Mouse (Mus musculus): ENCODE results near the gene Med19. TPM values are rescaled to one million over a fixed set of nuclear protein-coding genes. Genes with fewer than 3 reads are reported as not detected.
"Not testable (repeated sequence)": the region's sequence is repeated elsewhere in the genome, so short reads cannot be mapped to it uniquely, and the experiment has no call there.

Gene Med19
- polyA plus RNA-seq, 1 experiment, result 20.4 TPM

- no peaks in the 10 kb centered on the region for H3K27me3 ChIP-seq (ENCODE audit: control insufficient read depth, insufficient read depth, insufficient read length)
- H3K79me3 ChIP-seq (ENCODE audit: low read depth), result peaks cover 24% of the 10 kb centered on the region
- peak within 1 kb of the TSS; percentile 86 for H3K4me3 ChIP-seq (ENCODE audit: insufficient read depth, poor library complexity, severe bottlenecking)
- peaks cover 32% of the 10 kb centered on the region for H3K36me3 ChIP-seq (ENCODE audit: control insufficient read depth, insufficient read depth)
- TF ChIP-seq FOSL1 (IDR thresholded peaks at IDR 0.05; ENCODE audit: insufficient read depth, low read length, poor library complexity, severe bottlenecking) (no peak), MYOG (IDR thresholded peaks at IDR 0.05; ENCODE audit: control insufficient read depth, extremely low read depth, insufficient read length) (no peak)
- H3ac ChIP-seq (ENCODE audit: control insufficient read depth, insufficient read length, low read depth), result peak within 1 kb of the TSS; percentile 54
- H3K79me2 ChIP-seq (ENCODE audit: control insufficient read depth, insufficient read depth), result peaks cover 36% of the 10 kb centered on the region
Observed at GRCm38 (mm10) chr2:84727172-84727858, 49.1 kb downstream of the Med19 start, which contains the start of gene Clp1. TSS of gene Clp1 (minus strand) at chr2:84727350.

GRCm38 (mm10) chr2:84728191-84728590 lies 50.0 kb downstream of the Med19 start:
- Histone ChIP-seq H3K79me3 (ENCODE audit: low read depth) (peaks cover 24% of the 10 kb centered on the region), H3K36me3 (ENCODE audit: control insufficient read depth, insufficient read depth) (peaks cover 29% of the 10 kb centered on the region), H3K79me2 (ENCODE audit: control insufficient read depth, insufficient read depth) (peaks cover 36% of the 10 kb centered on the region)
- not testable (repeated sequence) for H3ac ChIP-seq (ENCODE audit: control insufficient read depth, insufficient read length, low read depth); H3K27me3 ChIP-seq (ENCODE audit: control insufficient read depth, insufficient read depth, insufficient read length); H3K4me3 ChIP-seq (ENCODE audit: insufficient read depth, poor library complexity, severe bottlenecking)

GRCm38 (mm10) chr2:84731206-84731605 lies 53.0 kb downstream of the Med19 start:
- no peaks in the 10 kb centered on the region for H3K36me3 ChIP-seq (ENCODE audit: control insufficient read depth, insufficient read depth)

GRCm38 (mm10) chr2:84732394-84732793 lies 54.2 kb downstream of the Med19 start:
- no peaks in the 10 kb centered on the region for H3K79me2 ChIP-seq (ENCODE audit: control insufficient read depth, insufficient read depth)
- H3K36me3 ChIP-seq (ENCODE audit: control insufficient read depth, insufficient read depth), result no peaks in the 10 kb centered on the region

More at GRCm38 (mm10) chr2:84731206-84731605, 53.0 kb downstream of the Med19 start:
- Histone ChIP-seq H3ac (ENCODE audit: control insufficient read depth, insufficient read length, low read depth) (no peak overlapping the region), H3K79me3 (ENCODE audit: low read depth) (peaks cover 6% of the 10 kb centered on the region), H3K4me3 (ENCODE audit: insufficient read depth, poor library complexity, severe bottlenecking) (no peak overlapping the region), H3K27me3 (ENCODE audit: control insufficient read depth, insufficient read depth, insufficient read length) (no peaks in the 10 kb centered on the region), H3K79me2 (ENCODE audit: control insufficient read depth, insufficient read depth) (peaks cover 9% of the 10 kb centered on the region)
- TF ChIP-seq MYOD1 (IDR thresholded peaks at IDR 0.05; ENCODE audit: control insufficient read depth, insufficient read length, low read depth) (no peak), CEBPB (IDR thresholded peaks at IDR 0.05; ENCODE audit: low read depth) (no peak)

GRCm38 (mm10) chr2:84733579-84734300 lies 55.5 kb downstream of the Med19 start, which contains the start of gene Ypel4:
TSS of gene Ypel4 (plus strand) at chr2:84734058.
- no peak within 1 kb of the TSS for H3K4me3 ChIP-seq (ENCODE audit: insufficient read depth, poor library complexity, severe bottlenecking)
- TF ChIP-seq MAX (IDR thresholded peaks at IDR 0.05) (no peak), USF1 (IDR thresholded peaks at IDR 0.05; ENCODE audit: low read depth) (no peak), MYOG (IDR thresholded peaks at IDR 0.05; ENCODE audit: control insufficient read depth, extremely low read depth, insufficient read length) (no peak), MYOD1 (IDR thresholded peaks at IDR 0.05; ENCODE audit: control insufficient read depth, insufficient read length, low read depth) (no peak), CTCF (IDR thresholded peaks at IDR 0.05; ENCODE audit: control insufficient read depth, insufficient read depth, insufficient read length) (no peak)
- H3K79me2 ChIP-seq (ENCODE audit: control insufficient read depth, insufficient read depth), result no peaks in the 10 kb centered on the region
- no peaks in the 10 kb centered on the region for H3K79me3 ChIP-seq (ENCODE audit: low read depth)
- H3K36me3 ChIP-seq (ENCODE audit: control insufficient read depth, insufficient read depth), result no peaks in the 10 kb centered on the region
- no peak within 1 kb of the TSS for H3ac ChIP-seq (ENCODE audit: control insufficient read depth, insufficient read length, low read depth)
- H3K27me3 ChIP-seq (ENCODE audit: control insufficient read depth, insufficient read depth, insufficient read length), result no peaks in the 10 kb centered on the region

More at GRCm38 (mm10) chr2:84732394-84732793, 54.2 kb downstream of the Med19 start:
- H3ac ChIP-seq (ENCODE audit: control insufficient read depth, insufficient read length, low read depth), result no peak overlapping the region
- TF ChIP-seq USF1 (IDR thresholded peaks at IDR 0.05; ENCODE audit: low read depth), result no peak
- no peak for TF ChIP-seq MYOG (IDR thresholded peaks at IDR 0.05; ENCODE audit: control insufficient read depth, extremely low read depth, insufficient read length)
- TF ChIP-seq MAX (IDR thresholded peaks at IDR 0.05), result no peak
- H3K79me3 ChIP-seq (ENCODE audit: low read depth), result no peaks in the 10 kb centered on the region
- no peak overlapping the region for H3K4me3 ChIP-seq (ENCODE audit: insufficient read depth, poor library complexity, severe bottlenecking)
- no peaks in the 10 kb centered on the region for H3K27me3 ChIP-seq (ENCODE audit: control insufficient read depth, insufficient read depth, insufficient read length)

GRCm38 (mm10) chr2:84734351-84734864 lies 56.2 kb downstream of the Med19 start:
- Histone ChIP-seq H3K4me3 (ENCODE audit: insufficient read depth, poor library complexity, severe bottlenecking) (no peak overlapping the region), H3K36me3 (ENCODE audit: control insufficient read depth, insufficient read depth) (no peaks in the 10 kb centered on the region), H3K79me2 (ENCODE audit: control insufficient read depth, insufficient read depth) (no peaks in the 10 kb centered on the region), H3K27me3 (ENCODE audit: control insufficient read depth, insufficient read depth, insufficient read length) (no peaks in the 10 kb centered on the region), H3ac (ENCODE audit: control insufficient read depth, insufficient read length, low read depth) (no peak overlapping the region), H3K79me3 (ENCODE audit: low read depth) (no peaks in the 10 kb centered on the region)
- no peak for TF ChIP-seq MYOG (IDR thresholded peaks at IDR 0.05; ENCODE audit: control insufficient read depth, extremely low read depth, insufficient read length)
- peak; percentile 54 for TF ChIP-seq MYOD1 (IDR thresholded peaks at IDR 0.05; ENCODE audit: control insufficient read depth, insufficient read length, low read depth)
